Mouse (Mus musculus): ENCODE data around the gene Ucn. TPM values are rescaled to one million over a fixed set of nuclear protein-coding genes. Genes with fewer than 3 reads are reported as not detected.
A peak's percentile ranks its signal among the peaks of the same experiment; 100 is the strongest.

The Ucn gene
- total RNA-seq, 2 experiments from 2014 or later = 1.5 to 2.2 TPM

GRCm38 (mm10) chr5:31116354-31116753 lies 22.3 kb downstream of the Ucn start, which contains the start of gene Trim54:
Trim54 (plus strand) TSS chr5:31116712.
- intact Hi-C loops (cut with DNase I) = no loop called here
- DNase-seq (ENCODE audit: low spot score in 2 of 2) = no peak

- no peak for DNase-seq (ENCODE audit: low spot score in 2 of 2)
- intact Hi-C loops (cut with DNase I) = no loop called here
Measured at GRCm38 (mm10) chr5:31110781-31111180, 27.8 kb downstream of the Ucn start.

GRCm38 (mm10) chr5:31108000-31108490 lies 30.6 kb downstream of the Ucn start, which contains the start of gene Slc30a3:
Slc30a3 (minus strand) TSS chr5:31108237.
- DNase-seq (ENCODE audit: low spot score in 2 of 2) = no peak
- intact Hi-C loops (cut with DNase I) = no loop called here

- DNase-seq (ENCODE audit: low spot score in 2 of 2) = no peak
- intact Hi-C loops (cut with DNase I) = no loop called here
Measured at GRCm38 (mm10) chr5:31105814-31106335, 32.8 kb downstream of the Ucn start, which contains the start of gene Dnajc5g. Dnajc5g (plus strand) TSS chr5:31106285.

- no peak for DNase-seq (ENCODE audit: low spot score in 2 of 2)
- intact Hi-C loops (cut with DNase I) = no loop called here
Measured at GRCm38 (mm10) chr5:31095711-31096480, 42.7 kb downstream of the Ucn start.

GRCm38 (mm10) chr5:31094799-31095691 lies 43.6 kb downstream of the Ucn start:
- intact Hi-C loops (cut with DNase I) = loop anchor here (1.0 kb wide), 1 partner anchor 102 kb away; no protein-coding TSS in a partner anchor
- DNase-seq (ENCODE audit: low spot score in 2 of 2) = peak; percentile 65 to 82

GRCm38 (mm10) chr5:31094100-31094798 lies 44.4 kb downstream of the Ucn start:
- intact Hi-C loops (cut with DNase I) = loop anchor here (1.0 kb wide), 1 partner anchor 101 kb away; no protein-coding TSS in a partner anchor
- peak in 1 of 2 experiments; percentile 68 for DNase-seq (ENCODE audit: low spot score in 2 of 2)

GRCm38 (mm10) chr5:31093151-31094041 lies 45.2 kb downstream of the Ucn start:
- DNase-seq (ENCODE audit: low spot score in 2 of 2) = peak; percentile 53 to 80
- intact Hi-C loops (cut with DNase I) = loop anchor here (1.0 kb wide), 2 partner anchors 28 to 100 kb away; no protein-coding TSS in a partner anchor

GRCm38 (mm10) chr5:31092231-31092975 lies 46.2 kb downstream of the Ucn start:
- intact Hi-C loops (cut with DNase I) = loop anchor here (1.0 kb wide), 1 partner anchor 12 kb away; no protein-coding TSS in a partner anchor
- DNase-seq (ENCODE audit: low spot score in 2 of 2) = peak; percentile 69 to 70

Other genes with a start within 250 kb of the Ucn start
- 100 to 1,000 TPM in 1 of 2 experiments, 10 to 100 TPM in 1; 98.1 to 103 TPM for gene Ost4, start 231.0 kb downstream of the Ucn start, total RNA-seq (2021)
- gene Emilin1, start 225.4 kb downstream of the Ucn start, total RNA-seq (2021) = 1 to 10 TPM; 2.1 to 2.3 TPM
- gene Khk, start 217.4 kb downstream of the Ucn start, total RNA-seq (2021) = 10 to 100 TPM; 15.1 to 15.9 TPM
- gene Cgref1, start 193.2 kb downstream of the Ucn start, total RNA-seq (2021) = 10 to 100 TPM; 24.8 to 27.7 TPM
- gene Preb, start 178.5 kb downstream of the Ucn start, total RNA-seq (2021) = 100 to 1,000 TPM; 125 to 133 TPM
- under 1 TPM; 0.16 to 0.25 TPM for gene Tcf23, start 170.2 kb downstream of the Ucn start, total RNA-seq (2021)
- 10 to 100 TPM; 70.8 to 71.4 TPM for gene Atraid, start 90.5 kb downstream of the Ucn start, total RNA-seq (2021)
- 10 to 100 TPM; 12.4 to 16.7 TPM for gene Slc5a6, start 89.9 kb downstream of the Ucn start, total RNA-seq (2021)
- 10 to 100 TPM; 17.4 to 25.5 TPM for gene Cad, start 84.0 kb downstream of the Ucn start, total RNA-seq (2021)
- gene Dnajc5g, start 32.5 kb downstream of the Ucn start, total RNA-seq (2021) = not detected
- gene Slc30a3, start 30.6 kb downstream of the Ucn start, total RNA-seq (2021) = 100 to 1,000 TPM; 163 to 170 TPM
- 1 to 10 TPM; 2.5 to 4.0 TPM for gene Trim54, start 22.1 kb downstream of the Ucn start, total RNA-seq (2021)
- 10 to 100 TPM; 47.5 to 48.6 TPM for gene Mpv17, start 15.4 kb upstream of the Ucn start, total RNA-seq (2021)
- 1 to 10 TPM; 3.5 to 3.8 TPM for gene Gm29609, start 41.1 kb upstream of the Ucn start, total RNA-seq (2021)
- gene Gtf3c2, start 41.3 kb upstream of the Ucn start, total RNA-seq (2021) = 10 to 100 TPM; 53.3 to 57.8 TPM
- 10 to 100 TPM; 72.2 to 75.5 TPM for gene Snx17, start 54.4 kb upstream of the Ucn start, total RNA-seq (2021)
- 10 to 100 TPM; 39.0 to 44.2 TPM for gene Eif2b4, start 54.6 kb upstream of the Ucn start, total RNA-seq (2021)
- 10 to 100 TPM; 27.1 to 27.3 TPM for gene Zfp513, start 63.5 kb upstream of the Ucn start, total RNA-seq (2021)
- gene Ppm1g, start 81.9 kb upstream of the Ucn start, total RNA-seq (2021) = 10 to 100 TPM; 71.3 to 72.1 TPM
- gene Nrbp1, start 102.0 kb upstream of the Ucn start, total RNA-seq (2021) = 10 to 100 TPM; 81.8 to 83.1 TPM
- not detected for gene Gm9970, start 102.4 kb upstream of the Ucn start, total RNA-seq (2021)
- 1 to 10 TPM; 1.3 to 2.4 TPM for gene Krtcap3, start 112.9 kb upstream of the Ucn start, total RNA-seq (2021)
- gene Ift172, start 152.3 kb upstream of the Ucn start, total RNA-seq (2021) = 10 to 100 TPM; 78.8 to 91.5 TPM
- gene Fndc4, start 157.3 kb upstream of the Ucn start, total RNA-seq (2021) = 100 to 1,000 TPM; 134 to 158 TPM
- gene Gckr, start 158.6 kb upstream of the Ucn start, total RNA-seq (2021) = not detected